Mouse (Mus musculus): ENCODE data around the gene Snx1. TPM values are rescaled to one million over a fixed set of nuclear protein-coding genes. Genes with fewer than 3 reads are reported as not detected.

Snx1 gene
- polyA plus RNA-seq (2015; fragmentation: Nextera tagmentation; extraction: Ambion mirVana) = 127 and 130 TPM in 2 replicates

- Histone ChIP-seq H3K36me3 (peaks cover 3% of the 10 kb centered on the region; the same call in 1 of the 2 replicates), H3K27ac (replicated peaks) (peak within 1 kb of the TSS; percentile 83), H3K27me3 (no peaks in the 10 kb centered on the region), H3K4me1 (peaks cover 25% of the 10 kb centered on the region), H3K4me2 (replicated peaks) (peak within 1 kb of the TSS; percentile 79), H3K4me3 (replicated peaks) (peak within 1 kb of the TSS; percentile 70), H3K9me3 (replicated peaks) (no peaks in the 10 kb centered on the region), H3K9ac (peak within 1 kb of the TSS; percentile 53)
- ATAC-seq (ENCODE audit: insufficient number of reproducible peaks, low FRiP score, low TSS enrichment, low read depth) = peak; percentile 78
- WGBS = under 1% methylated on average over 34 of the region's 34 CpGs
Measured at GRCm38 (mm10) chr9:66126456-66127192, at the start of gene Snx1, which contains the start of gene Ciao2a. Gene Snx1 (minus strand): TSS chr9:66126587. Gene Ciao2a (plus strand): TSS chr9:66126611.

GRCm38 (mm10) chr9:66174985-66175384 lies 48.6 kb upstream of the Snx1 start:
- Histone ChIP-seq H3K36me3 (no peaks in the 10 kb centered on the region), H3K27me3 (no peaks in the 10 kb centered on the region), H3K9me3 (replicated peaks) (no peaks in the 10 kb centered on the region)

GRCm38 (mm10) chr9:66173316-66173855 lies 47.0 kb upstream of the Snx1 start:
- Histone ChIP-seq H3K9ac (no peak overlapping the region), H3K4me2 (replicated peaks) (no peak overlapping the region), H3K4me1 (no peaks in the 10 kb centered on the region), H3K27ac (replicated peaks) (no peak overlapping the region), H3K27me3 (no peaks in the 10 kb centered on the region), H3K4me3 (replicated peaks) (no peak overlapping the region), H3K36me3 (no peaks in the 10 kb centered on the region), H3K9me3 (replicated peaks) (no peaks in the 10 kb centered on the region)
- WGBS = 94% methylated on average over 5 of the region's 5 CpGs
- ATAC-seq (ENCODE audit: insufficient number of reproducible peaks, low FRiP score, low TSS enrichment, low read depth) = no peak

More at GRCm38 (mm10) chr9:66174985-66175384, 48.6 kb upstream of the Snx1 start:
- no peak for ATAC-seq (ENCODE audit: insufficient number of reproducible peaks, low FRiP score, low TSS enrichment, low read depth)
- H3K4me2 ChIP-seq (replicated peaks) = no peak overlapping the region
- no peak overlapping the region for H3K27ac ChIP-seq (replicated peaks)
- H3K4me1 ChIP-seq = no peaks in the 10 kb centered on the region
- 90% methylated on average over 3 of the region's 3 CpGs for WGBS
- H3K4me3 ChIP-seq (replicated peaks) = no peak overlapping the region
- H3K9ac ChIP-seq = no peak overlapping the region

- ATAC-seq (ENCODE audit: insufficient number of reproducible peaks, low FRiP score, low TSS enrichment, low read depth) = no peak
- 76% methylated on average over 12 of the region's 12 CpGs for WGBS
- H3K9ac ChIP-seq = no peak overlapping the region
Measured at GRCm38 (mm10) chr9:66171275-66171921, 45.0 kb upstream of the Snx1 start.

GRCm38 (mm10) chr9:66170506-66170905 lies 44.1 kb upstream of the Snx1 start:
- Histone ChIP-seq H3K4me3 (replicated peaks) (no peak overlapping the region), H3K4me1 (0 out of 2 replicates have a peak, but pooled peaks cover 5% of the 10 kb centered on the region), H3K9me3 (replicated peaks) (no peaks in the 10 kb centered on the region), H3K27ac (replicated peaks) (no peak overlapping the region), H3K27me3 (no peaks in the 10 kb centered on the region), H3K36me3 (no peaks in the 10 kb centered on the region), H3K4me2 (replicated peaks) (no peak overlapping the region), H3K9ac (no peak overlapping the region)
- 39% methylated on average over 5 of the region's 5 CpGs for WGBS
- no peak for ATAC-seq (ENCODE audit: insufficient number of reproducible peaks, low FRiP score, low TSS enrichment, low read depth)

More at GRCm38 (mm10) chr9:66171275-66171921, 45.0 kb upstream of the Snx1 start:
- Histone ChIP-seq H3K4me2 (replicated peaks) (no peak overlapping the region), H3K27ac (replicated peaks) (no peak overlapping the region), H3K36me3 (no peaks in the 10 kb centered on the region), H3K27me3 (no peaks in the 10 kb centered on the region), H3K4me1 (0 out of 2 replicates have a peak, but pooled peaks cover 5% of the 10 kb centered on the region), H3K4me3 (replicated peaks) (no peak overlapping the region), H3K9me3 (replicated peaks) (no peaks in the 10 kb centered on the region)

- Histone ChIP-seq H3K27ac (replicated peaks) (no peak overlapping the region), H3K36me3 (no peaks in the 10 kb centered on the region), H3K4me3 (replicated peaks) (no peak overlapping the region), H3K4me1 (0 out of 2 replicates have a peak, but pooled peaks cover 5% of the 10 kb centered on the region), H3K9me3 (replicated peaks) (no peaks in the 10 kb centered on the region), H3K4me2 (replicated peaks) (no peak overlapping the region), H3K9ac (no peak overlapping the region), H3K27me3 (no peaks in the 10 kb centered on the region)
- no peak for ATAC-seq (ENCODE audit: insufficient number of reproducible peaks, low FRiP score, low TSS enrichment, low read depth)
- WGBS = 16% methylated on average over 1 of the region's 1 CpGs
Measured at GRCm38 (mm10) chr9:66168233-66168632, 41.8 kb upstream of the Snx1 start.

GRCm38 (mm10) chr9:66167222-66167621 lies 40.8 kb upstream of the Snx1 start:
- no peak overlapping the region for H3K4me2 ChIP-seq (replicated peaks)
- 0 out of 2 replicates have a peak, but pooled peaks cover 5% of the 10 kb centered on the region for H3K4me1 ChIP-seq
- H3K4me3 ChIP-seq (replicated peaks) = no peak overlapping the region
- no peaks in the 10 kb centered on the region for H3K27me3 ChIP-seq
- 82% methylated on average over 5 of the region's 5 CpGs for WGBS
- ATAC-seq (ENCODE audit: insufficient number of reproducible peaks, low FRiP score, low TSS enrichment, low read depth) = no peak
- no peak overlapping the region for H3K9ac ChIP-seq
- no peaks in the 10 kb centered on the region for H3K9me3 ChIP-seq (replicated peaks)
- no peaks in the 10 kb centered on the region for H3K36me3 ChIP-seq
- no peak overlapping the region for H3K27ac ChIP-seq (replicated peaks)

- H3K27ac ChIP-seq (replicated peaks) = no peak overlapping the region
- H3K9ac ChIP-seq = no peak overlapping the region
- no peaks in the 10 kb centered on the region for H3K9me3 ChIP-seq (replicated peaks)
- ATAC-seq (ENCODE audit: insufficient number of reproducible peaks, low FRiP score, low TSS enrichment, low read depth) = no peak
- 82% methylated on average over 9 of the region's 9 CpGs for WGBS
- H3K36me3 ChIP-seq = no peaks in the 10 kb centered on the region
- H3K27me3 ChIP-seq = peaks cover 17% of the 10 kb centered on the region
- H3K4me3 ChIP-seq (replicated peaks) = no peak overlapping the region
- no peak overlapping the region for H3K4me2 ChIP-seq (replicated peaks)
- 0 out of 2 replicates have a peak, but pooled peaks cover 7% of the 10 kb centered on the region for H3K4me1 ChIP-seq
Measured at GRCm38 (mm10) chr9:66162995-66163394, 36.6 kb upstream of the Snx1 start.

GRCm38 (mm10) chr9:66160155-66160554 lies 33.8 kb upstream of the Snx1 start:
- no peak overlapping the region for H3K27ac ChIP-seq (replicated peaks)
- H3K4me3 ChIP-seq (replicated peaks) = no peak overlapping the region
- 92% methylated on average over 2 of the region's 2 CpGs for WGBS
- H3K4me2 ChIP-seq (replicated peaks) = no peak overlapping the region
- no peaks in the 10 kb centered on the region for H3K9me3 ChIP-seq (replicated peaks)
- no peak for ATAC-seq (ENCODE audit: insufficient number of reproducible peaks, low FRiP score, low TSS enrichment, low read depth)
- no peak overlapping the region for H3K9ac ChIP-seq
- 0 out of 2 replicates have a peak, but pooled peaks cover 5% of the 10 kb centered on the region for H3K4me1 ChIP-seq
- peaks cover 32% of the 10 kb centered on the region for H3K27me3 ChIP-seq
- no peaks in the 10 kb centered on the region for H3K36me3 ChIP-seq

GRCm38 (mm10) chr9:66158885-66159430 lies 32.6 kb upstream of the Snx1 start:
- Histone ChIP-seq H3K27me3 (peaks cover 32% of the 10 kb centered on the region), H3K4me1 (0 out of 2 replicates have a peak, but pooled peaks cover 5% of the 10 kb centered on the region), H3K9ac (no peak overlapping the region), H3K27ac (replicated peaks) (no peak overlapping the region), H3K4me2 (replicated peaks) (peak overlapping the region; percentile 71), H3K36me3 (no peaks in the 10 kb centered on the region), H3K4me3 (replicated peaks) (peak overlapping the region; percentile 44; the same call in 1 of the 2 replicates), H3K9me3 (replicated peaks) (no peaks in the 10 kb centered on the region)
- 80% methylated on average over 6 of the region's 6 CpGs for WGBS
- no peak for ATAC-seq (ENCODE audit: insufficient number of reproducible peaks, low FRiP score, low TSS enrichment, low read depth)

Data from embryonic facial prominence, embryonic 15.5 days (tissue).